Mouse (Mus musculus): ENCODE measurements around the gene Mettl21a. TPM values are rescaled to one million over a fixed set of nuclear protein-coding genes. Genes with fewer than 3 reads are reported as not detected.
"Not testable (repeated sequence)": the region's sequence is repeated elsewhere in the genome, so short reads cannot be mapped to it uniquely, and the experiment has no call there.

The Mettl21a gene
- 15.6 and 20.4 TPM in 2 replicates for polyA plus RNA-seq (2015; fragmentation: Nextera tagmentation; extraction: Ambion mirVana)

DNA sequence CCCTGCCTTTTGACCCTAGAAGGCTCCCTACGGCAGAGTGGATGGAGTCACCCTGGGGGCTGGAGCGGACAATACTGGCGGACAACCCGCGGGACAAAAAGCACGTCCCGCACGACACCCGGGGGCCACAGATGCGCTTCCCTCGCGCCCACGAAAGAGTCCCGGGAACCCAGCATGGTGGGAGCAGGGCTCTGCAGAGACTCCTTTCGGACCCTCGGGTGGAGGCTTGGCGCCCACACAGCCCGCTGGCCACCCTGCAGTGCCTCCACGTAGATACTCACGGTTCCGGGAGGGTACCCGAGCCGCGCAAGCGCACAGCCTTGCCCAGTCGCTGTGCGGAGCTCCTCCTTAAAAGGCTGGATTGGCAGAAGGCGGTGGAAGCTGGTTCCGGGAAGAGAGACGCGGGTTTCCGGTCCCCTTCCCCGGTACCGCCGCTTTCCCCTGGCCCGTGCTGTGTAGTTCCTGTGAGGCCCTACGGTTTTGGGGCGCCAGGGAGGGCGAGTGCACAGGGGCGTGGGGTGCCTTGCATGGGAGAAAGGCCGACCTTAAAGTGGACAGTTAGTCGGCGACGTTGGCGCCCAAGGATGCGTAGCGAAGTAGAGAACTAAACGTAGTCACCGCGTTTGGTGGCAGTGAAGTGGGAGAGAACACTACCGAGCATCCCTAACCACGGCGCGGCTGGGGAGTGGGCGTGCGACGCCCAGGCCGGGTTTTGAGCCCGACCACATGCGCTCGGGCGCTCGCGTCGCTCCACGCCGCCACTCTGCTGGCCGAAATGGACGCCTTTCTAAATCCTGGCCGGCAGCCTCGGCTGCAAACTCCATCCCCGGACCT lies at the start of gene Mettl21a:
Gene Mettl21a, minus strand, starts transcription at position 362 of the 834 bp plus-strand sequence.
- no peaks in the 10 kb centered on the region for H3K9me3 ChIP-seq
- peak within 1 kb of the TSS; percentile 85 for H3K4me3 ChIP-seq
- peaks cover 24% of the 10 kb centered on the region for H3K4me1 ChIP-seq (replicated peaks)
- H3K36me3 ChIP-seq, result peaks cover 14% of the 10 kb centered on the region
- H3K4me2 ChIP-seq, result peak within 1 kb of the TSS; percentile 73
- peak within 1 kb of the TSS; percentile 96 for H3K9ac ChIP-seq
- peak; percentile 97 for ATAC-seq (ENCODE audit: low read depth)
- under 1% methylated on average over 72 of the region's 72 CpGs for WGBS
- H3K27me3 ChIP-seq, result no peaks in the 10 kb centered on the region
- peak within 1 kb of the TSS; percentile 98 for H3K27ac ChIP-seq (replicated peaks)

DNA sequence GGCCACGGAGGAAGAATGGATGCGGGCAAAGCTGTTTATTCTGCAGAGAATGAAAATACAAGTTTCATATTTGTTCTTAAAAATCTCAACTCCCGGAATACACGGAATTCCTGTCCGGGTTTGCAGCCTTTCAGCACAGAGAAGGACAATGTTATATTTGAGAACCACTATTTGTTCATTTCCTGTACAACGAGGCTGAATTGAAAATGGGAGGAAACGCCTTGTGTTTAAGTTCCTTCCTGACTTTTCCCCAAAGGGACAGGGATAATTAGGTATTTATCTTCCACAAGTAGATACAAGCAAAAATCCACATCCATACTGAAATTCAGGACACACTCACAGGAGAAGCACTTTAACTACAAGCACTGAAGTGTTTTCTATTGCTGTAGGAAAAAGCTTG lies 41.8 kb upstream of the Mettl21a start:
- Histone ChIP-seq H3K27ac (replicated peaks) (no peak overlapping the region), H3K4me1 (replicated peaks) (no peaks in the 10 kb centered on the region; the same call in 1 of the 2 replicates), H3K9me3 (no peaks in the 10 kb centered on the region), H3K4me2 (no peak overlapping the region), H3K27me3 (no peaks in the 10 kb centered on the region), H3K36me3 (no peaks in the 10 kb centered on the region), H3K9ac (no peak overlapping the region), H3K4me3 (no peak overlapping the region)
- 70% methylated on average over 7 of the region's 7 CpGs for WGBS
- no peak for ATAC-seq (ENCODE audit: low read depth)

DNA sequence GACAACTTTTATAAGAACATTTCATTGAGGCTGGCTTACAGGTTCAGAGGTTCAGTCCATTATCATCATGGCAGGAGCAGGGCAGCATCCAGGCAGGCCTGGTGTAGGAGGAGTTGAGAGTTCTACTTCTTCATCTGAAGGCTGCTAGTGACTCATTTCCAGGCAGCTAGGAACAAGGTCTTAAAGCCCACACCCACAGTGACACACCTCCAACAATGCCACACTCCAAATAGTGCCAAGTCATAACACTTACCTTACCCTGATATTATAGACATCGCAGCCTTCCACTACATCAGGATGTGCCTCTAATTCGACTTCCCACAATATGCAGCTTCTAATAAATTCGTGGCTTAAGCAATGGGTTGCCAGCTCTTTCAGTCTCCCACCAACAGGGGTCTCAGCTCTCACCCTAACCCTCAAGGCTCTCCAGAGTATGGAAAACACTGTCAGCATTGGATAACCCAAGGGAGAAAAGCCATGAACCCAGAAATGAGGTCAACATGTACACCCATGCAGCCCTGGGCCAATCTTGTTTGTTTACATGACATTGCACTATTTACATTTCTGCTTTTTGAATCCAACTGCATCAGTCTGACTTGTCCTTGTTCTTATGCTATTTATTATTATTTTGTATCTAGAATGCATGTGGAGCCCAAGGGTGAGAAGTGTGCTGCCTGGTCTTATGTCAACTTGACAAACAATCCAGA lies 39.5 kb upstream of the Mettl21a start:
- 83% methylated on average over 3 of the region's 3 CpGs for WGBS
- Histone ChIP-seq H3K27ac (replicated peaks) (no peak overlapping the region), H3K4me3 (no peak overlapping the region), H3K4me2 (no peak overlapping the region), H3K9ac (no peak overlapping the region), H3K27me3 (no peaks in the 10 kb centered on the region), H3K4me1 (replicated peaks) (no peaks in the 10 kb centered on the region; the same call in 1 of the 2 replicates), H3K9me3 (no peaks in the 10 kb centered on the region), H3K36me3 (no peaks in the 10 kb centered on the region)
- ATAC-seq (ENCODE audit: low read depth), result no peak

GRCm38 (mm10) chr1:64655415-64655814 lies 38.4 kb upstream of the Mettl21a start:
- Histone ChIP-seq H3K36me3 (no peaks in the 10 kb centered on the region), H3K4me3 (no peak overlapping the region), H3K4me2 (no peak overlapping the region), H3K27ac (replicated peaks) (no peak overlapping the region), H3K9ac (0 out of 2 replicates have a peak overlapping the region, but pooled peaks have one; percentile 26), H3K27me3 (no peaks in the 10 kb centered on the region), H3K9me3 (no peaks in the 10 kb centered on the region), H3K4me1 (replicated peaks) (no peaks in the 10 kb centered on the region; the same call in 1 of the 2 replicates)
- WGBS, result 9% methylated on average over 1 of the region's 1 CpGs
- no peak for ATAC-seq (ENCODE audit: low read depth)

GRCm38 (mm10) chr1:64653701-64654100 lies 36.7 kb upstream of the Mettl21a start:
- Histone ChIP-seq H3K4me2 (no peak overlapping the region), H3K4me3 (no peak overlapping the region), H3K27me3 (no peaks in the 10 kb centered on the region), H3K4me1 (replicated peaks) (no peaks in the 10 kb centered on the region; the same call in 1 of the 2 replicates), H3K9me3 (no peaks in the 10 kb centered on the region), H3K36me3 (no peaks in the 10 kb centered on the region), H3K9ac (no peak overlapping the region), H3K27ac (replicated peaks) (no peak overlapping the region)
- no peak for ATAC-seq (ENCODE audit: low read depth)
- whole genome bisulfite sequencing, result 94% methylated on average over 6 of the region's 6 CpGs

- no peak for ATAC-seq (ENCODE audit: low read depth)
- Histone ChIP-seq H3K4me2 (no peak overlapping the region), H3K9me3 (no peaks in the 10 kb centered on the region), H3K9ac (no peak overlapping the region), H3K27me3 (no peaks in the 10 kb centered on the region), H3K36me3 (no peaks in the 10 kb centered on the region), H3K4me1 (replicated peaks) (no peaks in the 10 kb centered on the region), H3K4me3 (no peak overlapping the region), H3K27ac (replicated peaks) (no peak overlapping the region)
- WGBS, result 79% methylated on average over 11 of the region's 11 CpGs
Observed at GRCm38 (mm10) chr1:64649362-64650124, 32.5 kb upstream of the Mettl21a start.

GRCm38 (mm10) chr1:64644513-64644912 lies 27.5 kb upstream of the Mettl21a start:
- Histone ChIP-seq H3K27ac (replicated peaks) (no peak overlapping the region), H3K9ac (no peak overlapping the region), H3K4me3 (no peak overlapping the region), H3K36me3 (no peaks in the 10 kb centered on the region), H3K27me3 (no peaks in the 10 kb centered on the region), H3K9me3 (no peaks in the 10 kb centered on the region), H3K4me2 (no peak overlapping the region), H3K4me1 (replicated peaks) (no peaks in the 10 kb centered on the region)
- 95% methylated on average over 3 of the region's 3 CpGs for WGBS
- no peak for ATAC-seq (ENCODE audit: low read depth)

DNA sequence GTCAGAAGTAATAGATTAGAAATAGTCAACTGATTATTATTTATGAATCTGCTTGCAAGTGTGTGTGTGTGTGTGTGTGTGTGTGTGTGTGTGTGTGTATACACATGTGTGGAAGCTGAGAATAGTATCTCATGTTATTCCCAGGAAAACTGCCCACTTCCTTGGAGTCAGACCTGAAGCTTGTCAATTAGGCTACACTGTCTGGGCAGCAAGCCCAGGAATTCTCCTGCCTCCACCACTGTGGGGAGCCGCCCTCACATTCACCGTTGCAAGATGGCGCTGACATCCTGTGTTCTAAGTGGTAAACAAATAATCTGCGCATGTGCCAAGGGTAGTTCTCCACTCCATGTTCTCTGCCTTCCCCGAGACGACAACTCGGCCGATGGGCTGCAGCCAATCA lies 25.5 kb upstream of the Mettl21a start:
- ATAC-seq (ENCODE audit: low read depth); H3K4me3 ChIP-seq: not testable (repeated sequence)
- 96% methylated on average over 8 of the region's 8 CpGs for WGBS

GRCm38 (mm10) chr1:64641069-64641468 lies 24.0 kb upstream of the Mettl21a start:
- H3K36me3 ChIP-seq, result no peaks in the 10 kb centered on the region
- no peak overlapping the region for H3K4me2 ChIP-seq
- H3K4me1 ChIP-seq (replicated peaks), result no peaks in the 10 kb centered on the region
- H3K4me3 ChIP-seq, result no peak overlapping the region
- no peaks in the 10 kb centered on the region for H3K27me3 ChIP-seq
- no peak overlapping the region for H3K27ac ChIP-seq (replicated peaks)
- no peak overlapping the region for H3K9ac ChIP-seq
- 90% methylated on average over 6 of the region's 6 CpGs for WGBS
- ATAC-seq (ENCODE audit: low read depth), result no peak
- H3K9me3 ChIP-seq, result no peaks in the 10 kb centered on the region

More for the DNA sequence above, 25.5 kb upstream of the Mettl21a start:
- not testable (repeated sequence) for H3K27ac ChIP-seq (replicated peaks); H3K4me1 ChIP-seq (replicated peaks); H3K4me2 ChIP-seq; H3K9ac ChIP-seq; H3K9me3 ChIP-seq; H3K36me3 ChIP-seq; H3K27me3 ChIP-seq

DNA sequence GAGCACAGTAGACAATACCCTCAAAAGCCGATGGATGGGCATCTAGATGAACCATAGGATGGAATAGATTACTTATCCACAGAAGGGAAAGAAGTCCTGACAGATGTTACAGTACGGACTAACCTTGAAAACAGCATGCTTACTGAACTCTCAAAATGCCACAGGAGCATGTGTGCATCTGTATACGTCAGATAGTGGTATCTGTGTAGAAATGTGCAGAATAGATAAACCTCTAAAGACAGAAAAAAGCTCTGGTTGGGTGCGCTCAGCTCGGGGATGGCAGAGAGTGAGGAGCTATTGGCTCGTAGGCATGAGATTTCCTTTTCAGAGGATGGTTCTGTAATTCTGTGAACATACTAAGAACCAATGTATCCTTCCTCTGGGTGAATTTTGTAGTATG lies 22.2 kb upstream of the Mettl21a start:
- ATAC-seq (ENCODE audit: low read depth), result no peak
- Histone ChIP-seq H3K36me3 (no peaks in the 10 kb centered on the region), H3K27ac (replicated peaks) (no peak overlapping the region), H3K27me3 (no peaks in the 10 kb centered on the region), H3K9me3 (no peaks in the 10 kb centered on the region), H3K9ac (no peak overlapping the region), H3K4me2 (no peak overlapping the region), H3K4me1 (replicated peaks) (no peaks in the 10 kb centered on the region), H3K4me3 (no peak overlapping the region)
- 90% methylated on average over 6 of the region's 6 CpGs for WGBS

GRCm38 (mm10) chr1:64635624-64636023 lies 18.6 kb upstream of the Mettl21a start:
- Histone ChIP-seq H3K4me2 (no peak overlapping the region), H3K9ac (no peak overlapping the region), H3K4me1 (replicated peaks) (no peaks in the 10 kb centered on the region), H3K9me3 (no peaks in the 10 kb centered on the region), H3K4me3 (no peak overlapping the region), H3K27ac (replicated peaks) (no peak overlapping the region), H3K27me3 (no peaks in the 10 kb centered on the region), H3K36me3 (no peaks in the 10 kb centered on the region)
- WGBS, result 66% methylated on average over 2 of the region's 2 CpGs
- no peak for ATAC-seq (ENCODE audit: low read depth)

DNA sequence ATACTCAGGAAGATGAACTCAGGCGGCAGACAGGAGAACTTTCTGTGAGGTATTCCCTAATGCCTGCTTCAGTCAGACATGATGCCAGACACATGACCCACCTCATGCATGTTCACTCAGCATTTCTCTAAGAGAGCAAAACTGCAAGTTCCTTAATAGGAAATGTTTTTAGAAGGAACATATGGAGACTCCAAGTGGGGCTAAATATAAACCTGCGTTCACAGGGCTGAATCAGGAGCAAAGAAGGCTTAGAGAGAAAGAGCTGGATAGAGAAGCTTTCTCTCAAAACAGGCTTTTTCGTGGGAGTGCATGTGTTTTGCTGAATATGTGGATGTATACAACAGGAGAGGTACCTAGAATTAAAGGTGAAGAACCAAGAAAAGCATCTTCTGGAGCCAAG lies 16.2 kb upstream of the Mettl21a start:
- H3K27me3 ChIP-seq, result no peaks in the 10 kb centered on the region
- ATAC-seq (ENCODE audit: low read depth), result no peak
- H3K36me3 ChIP-seq, result no peaks in the 10 kb centered on the region
- no peak overlapping the region for H3K27ac ChIP-seq (replicated peaks)
- H3K9ac ChIP-seq, result no peak overlapping the region
- H3K4me1 ChIP-seq (replicated peaks), result no peaks in the 10 kb centered on the region
- H3K4me3 ChIP-seq, result no peak overlapping the region
- no peak overlapping the region for H3K4me2 ChIP-seq
- 80% methylated on average over 3 of the region's 3 CpGs for WGBS
- H3K9me3 ChIP-seq, result no peaks in the 10 kb centered on the region

Measured in neural tube, embryonic 13.5 days (tissue).